Mouse (Mus musculus) testis, adult 2 months (tissue): Measurements from ENCODE around the gene Xpot.

Source experiments
- CTCF ChIP-seq: fragments of 200-500 bp; IDR thresholded peaks from 2 replicates; pipeline ENCODE4 v1.5.1; 2012; ENCODE audit warnings: low read depth, mild to moderate bottlenecking, inconsistent platforms, low read length, moderate library complexity; ENCODE audit not compliant: control insufficient read depth, insufficient read depth, insufficient replicate concordance
- POLR2A ChIP-seq: fragments of 200-500 bp; IDR thresholded peaks from 2 replicates; pipeline ENCODE4 v1.6.1; 2012; ENCODE audit warnings: low read depth, mild to moderate bottlenecking, inconsistent platforms, low read length, moderate library complexity; ENCODE audit not compliant: control insufficient read depth

DNA sequence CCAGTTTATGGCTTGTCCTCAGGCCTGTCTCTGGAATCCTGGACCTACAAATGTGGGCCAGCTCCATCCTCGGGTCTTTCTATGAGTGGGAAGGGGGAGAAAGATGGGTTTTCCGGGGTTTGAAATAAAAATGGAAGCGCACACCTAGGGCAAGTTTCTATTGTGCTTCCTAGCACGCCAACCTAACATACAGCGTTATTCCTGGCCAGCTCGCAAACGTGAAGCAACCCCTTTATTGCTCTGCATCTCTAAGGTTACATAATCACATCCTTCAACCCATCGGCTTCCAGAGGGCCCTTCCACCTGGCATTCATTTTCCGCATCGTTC lies 14.8 kb upstream of the Xpot start:
- TF ChIP-seq CTCF (no peak), POLR2A (no peak)
